Mouse (Mus musculus) testis, adult 2 months (tissue): ENCODE measurements around the gene Fbxl22.

Source experiments
- CTCF ChIP-seq: fragments of 200-500 bp; IDR thresholded peaks from 2 replicates; pipeline ENCODE4 v1.5.1; 2012; ENCODE audit warnings: low read depth, mild to moderate bottlenecking, inconsistent platforms, low read length, moderate library complexity; ENCODE audit not compliant: control insufficient read depth, insufficient read depth, insufficient replicate concordance
- POLR2A ChIP-seq: fragments of 200-500 bp; IDR thresholded peaks from 2 replicates; pipeline ENCODE4 v1.6.1; 2012; ENCODE audit warnings: low read depth, mild to moderate bottlenecking, inconsistent platforms, low read length, moderate library complexity; ENCODE audit not compliant: control insufficient read depth

GRCm38 (mm10) chr9:66506424-66506823 is 8.0 kb downstream of the Fbxl22 start:
- no peak for TF ChIP-seq POLR2A
- no peak for TF ChIP-seq CTCF
